Mouse (Mus musculus) MEL (cell line): ENCODE data around the gene Hbb-bs. TPM values are rescaled to one million over a fixed set of nuclear protein-coding genes. Genes with fewer than 3 reads are reported as not detected.

ENCODE experiments used
- DNase-seq: peaks from one replicate; pipeline ENCODE4 v3.0.0; 2011; ENCODE audit warnings: low read depth, low spot score
- H3K27ac ChIP-seq: 2 replicates; pipeline ENCODE4 v1.5.1; 2012; ENCODE audit warnings: low read depth, mild to moderate bottlenecking, control low read depth, low read length, moderate library complexity; ENCODE audit not compliant: control insufficient read depth
- H3K27me3 ChIP-seq, 2 experiments: fragments of 150-350 bp in 1 of 2; sonication (generic) in 1 of 2; 2 replicates each; pipeline ENCODE4 v1.6.1; 2012; ENCODE audit warnings: low read length in 2 of 2, mild to moderate bottlenecking in 2 of 2, improper control_type of control experiment in 1 of 2, moderate library complexity in 1 of 2; ENCODE audit not compliant: insufficient read depth in 2 of 2, control insufficient read depth in 1 of 2
- H3K36me3 ChIP-seq, 2 experiments: 2 replicates each; pipeline ENCODE4 v1.6.1; 2012 to 2014; ENCODE audit warnings: low read length in 2 of 2, improper control_type of control experiment in 1 of 2, inconsistent platforms in 1 of 2, mild to moderate bottlenecking in 1 of 2; ENCODE audit not compliant: insufficient read depth in 2 of 2, control insufficient read depth in 1 of 2
- H3K4me1 ChIP-seq, 2 experiments: fragments of 150-350 bp in 1 of 2; sonication (generic) in 1 of 2; 2 replicates each; pipeline ENCODE4 v1.6.1; 2012; ENCODE audit warnings: low read length in 2 of 2, improper control_type of control experiment in 1 of 2, mild to moderate bottlenecking in 1 of 2; ENCODE audit not compliant: insufficient read depth in 2 of 2, control insufficient read depth in 1 of 2
- H3K4me3 ChIP-seq, 2 experiments: fragments of 150-350 bp in 1 of 2; sonication (generic) in 1 of 2; 2 replicates each; pipeline ENCODE4 v1.5.1; 2012; ENCODE audit warnings: low read depth in 2 of 2, low read length in 2 of 2, mild to moderate bottlenecking in 2 of 2, moderate library complexity in 2 of 2, control low read depth in 1 of 2, improper control_type of control experiment in 1 of 2; ENCODE audit not compliant: control insufficient read depth in 1 of 2, insufficient read depth in 1 of 2
- H3K79me2 ChIP-seq: 2 replicates; pipeline ENCODE4 v1.6.1; 2012; ENCODE audit warnings: mild to moderate bottlenecking, low read length, moderate library complexity; ENCODE audit not compliant: control insufficient read depth, poor library complexity, insufficient read depth
- H3K9ac ChIP-seq: 2 replicates; pipeline ENCODE4 v1.6.1; 2012; ENCODE audit warnings: low read depth, mild to moderate bottlenecking, control low read depth, low read length, moderate library complexity; ENCODE audit not compliant: control insufficient read depth, poor library complexity, severe bottlenecking
- H3K9me3 ChIP-seq: fragments of 150-350 bp; sonication (generic); replicated peaks from 2 replicates; pipeline ENCODE4 v1.6.1; 2012; ENCODE audit warnings: mild to moderate bottlenecking, low read length, improper control_type of control experiment, moderate library complexity; ENCODE audit not compliant: insufficient read depth
- CHD1 ChIP-seq: IDR thresholded peaks from 2 replicates; pipeline ENCODE4 v1.6.1; 2012; ENCODE audit warnings: low read depth, mild to moderate bottlenecking, inconsistent platforms, low read length, improper control_type of control experiment
- CTCF ChIP-seq, 3 experiments: IDR thresholded peaks in 2 of 3; conservative IDR thresholded peaks in 1 of 3; 2 replicates each; pipeline ENCODE4 v1.5.1; 2011 to 2012; ENCODE audit warnings: low read length in 3 of 3, low read depth in 2 of 3, mild to moderate bottlenecking in 2 of 3, improper control_type of control experiment in 1 of 3, inconsistent platforms in 1 of 3, mixed read lengths in 1 of 3, moderate library complexity in 1 of 3; ENCODE audit not compliant: control insufficient read depth in 1 of 3, insufficient read depth in 1 of 3, poor library complexity in 1 of 3, severe bottlenecking in 1 of 3
- ETS1 ChIP-seq: IDR thresholded peaks from 2 replicates; pipeline ENCODE4 v1.6.1; 2012; ENCODE audit warnings: low read depth, mild to moderate bottlenecking, inconsistent platforms, low read length, improper control_type of control experiment, moderate library complexity
- GABPA ChIP-seq: IDR thresholded peaks from 2 replicates; pipeline ENCODE4 v1.6.1; 2012; ENCODE audit warnings: low read depth, mild to moderate bottlenecking, inconsistent platforms, low read length, improper control_type of control experiment, moderate library complexity
- GATA1 ChIP-seq: IDR thresholded peaks from 2 replicates; pipeline ENCODE4 v1.6.1; 2011; ENCODE audit warnings: low read depth, low read length, improper control_type of control experiment
- HCFC1 ChIP-seq: IDR thresholded peaks from 2 replicates; pipeline ENCODE4 v1.6.1; 2012; ENCODE audit warnings: low read depth, mild to moderate bottlenecking, inconsistent platforms, low read length, improper control_type of control experiment, moderate library complexity
- JUND ChIP-seq: IDR thresholded peaks from 2 replicates; pipeline ENCODE4 v1.6.1; 2011; ENCODE audit warnings: low read depth, mild to moderate bottlenecking, improper control_type of control experiment, low read length
- MAFK ChIP-seq: IDR thresholded peaks from 2 replicates; pipeline ENCODE4 v1.6.1; 2011; ENCODE audit warnings: low read depth, mild to moderate bottlenecking, low read length, improper control_type of control experiment, borderline replicate concordance
- MEF2A ChIP-seq: IDR thresholded peaks from 2 replicates; pipeline ENCODE4 v1.6.1; 2014; ENCODE audit warnings: low read depth, mild to moderate bottlenecking, inconsistent platforms, low read length, improper control_type of control experiment; ENCODE audit not compliant: poor library complexity, insufficient replicate concordance, severe bottlenecking; ENCODE audit errors: extremely low read depth
- NELFE ChIP-seq: IDR thresholded peaks from 2 replicates; pipeline ENCODE4 v1.6.1; 2011; ENCODE audit warnings: low read depth, low read length, improper control_type of control experiment
- NRF1 ChIP-seq: IDR thresholded peaks from 2 replicates; pipeline ENCODE4 v1.6.1; 2014; ENCODE audit warnings: low read depth, mild to moderate bottlenecking, inconsistent platforms, low read length, improper control_type of control experiment, moderate library complexity; ENCODE audit not compliant: poor library complexity, insufficient read depth, severe bottlenecking
- POLR2A ChIP-seq, 2 experiments: IDR thresholded peaks; 2 replicates each; pipeline ENCODE4 v1.6.1; 2011 to 2012; ENCODE audit warnings: low read length in 2 of 2, mild to moderate bottlenecking in 2 of 2, control low read depth in 1 of 2, improper control_type of control experiment in 1 of 2, low read depth in 1 of 2, moderate library complexity in 1 of 2; ENCODE audit not compliant: control insufficient read depth in 1 of 2, insufficient read depth in 1 of 2, poor library complexity in 1 of 2
- POLR2AphosphoS2 ChIP-seq: IDR thresholded peaks from 2 replicates; pipeline ENCODE4 v1.6.1; 2011; ENCODE audit warnings: low read length, improper control_type of control experiment
- POLR2AphosphoS5 ChIP-seq: IDR thresholded peaks from 2 replicates; pipeline ENCODE4 v1.6.1; 2012; ENCODE audit warnings: low read depth, borderline replicate concordance, mild to moderate bottlenecking, inconsistent platforms, low read length, moderate library complexity, mixed read lengths
- RCOR1 ChIP-seq: IDR thresholded peaks from 2 replicates; pipeline ENCODE4 v1.6.1; 2012; ENCODE audit warnings: low read depth, mild to moderate bottlenecking, inconsistent platforms, low read length, improper control_type of control experiment
- SIN3A ChIP-seq: IDR thresholded peaks from 2 replicates; pipeline ENCODE4 v1.6.1; 2012; ENCODE audit warnings: low read length, improper control_type of control experiment, inconsistent platforms
- TAL1 ChIP-seq: IDR thresholded peaks from 2 replicates; pipeline ENCODE4 v1.6.1; 2012; ENCODE audit warnings: mild to moderate bottlenecking, inconsistent platforms, low read length, moderate library complexity, mixed read lengths
- UBTF ChIP-seq: IDR thresholded peaks from 2 replicates; pipeline ENCODE4 v1.6.1; 2012; ENCODE audit warnings: low read depth, mild to moderate bottlenecking, inconsistent platforms, low read length, improper control_type of control experiment, moderate library complexity, borderline replicate concordance; ENCODE audit not compliant: insufficient read depth
- USF1 ChIP-seq: IDR thresholded peaks from 2 replicates; pipeline ENCODE4 v1.6.1; 2014; ENCODE audit warnings: low read depth, mild to moderate bottlenecking, inconsistent platforms, low read length, improper control_type of control experiment, moderate library complexity
- ZC3H11A ChIP-seq: IDR thresholded peaks from 2 replicates; pipeline ENCODE4 v1.6.1; 2012; ENCODE audit warnings: low read depth, mild to moderate bottlenecking, inconsistent platforms, low read length, improper control_type of control experiment
- polyA plus RNA-seq, 2 experiments: library from polyadenylated mRNA; stranded (reverse) in 1 of 2; unstranded in 1 of 2; fragments of >175 nt in 1 of 2; fragments of >200 nt in 1 of 2; gene quantifications; 2 replicates each; pipeline versions ENCODE4 v1.2.1 to v1.2.4; 2012; ENCODE audit warnings: low replicate concordance in 2 of 2, low read depth in 1 of 2; ENCODE audit not compliant: insufficient read length in 2 of 2, insufficient read depth in 1 of 2, missing spikeins in 1 of 2
- total RNA-seq: library from RNA; depleted of rRNA; stranded (reverse); fragments of 300-350 nt; gene quantifications from 2 replicates; pipeline ENCODE4 v1.2.3, GENCODE M21; 2012

Hbb-bs gene
- total and polyA plus RNA-seq, 3 experiments = 79.0 to 208 TPM; not detected in 1

GRCm38 (mm10) chr7:103792669-103793388, 35.1 kb downstream of the Hbb-bs start (continued):
- no peak for TF ChIP-seq POLR2AphosphoS5
- peak; percentile 61; the same call in 1 of the 2 replicates for TF ChIP-seq ETS1
- TF ChIP-seq GATA1 = peak; percentile 24; the same call in 1 of the 2 replicates
- no peak for TF ChIP-seq HCFC1
- TF ChIP-seq USF1 = no peak
- TF ChIP-seq JUND = no peak
- no peak for TF ChIP-seq POLR2A (IDR thresholded peaks at IDR 0.05; ENCODE audit: control insufficient read depth in 1 of 2, insufficient read depth in 1 of 2, low read depth in 1 of 2, low read length in 2 of 2, poor library complexity in 1 of 2)
- no peak for TF ChIP-seq NELFE
- no peak for TF ChIP-seq CHD1
- peak; percentile 42 for TF ChIP-seq TAL1
- TF ChIP-seq SIN3A = peak; percentile 60

GRCm38 (mm10) chr7:103791721-103792120, 36.2 kb downstream of the Hbb-bs start, which contains the start of gene Olfr67:
Gene Olfr67, minus strand, starts transcription at chr7:103791821.
- TF ChIP-seq NRF1 (no peak), SIN3A (no peak), ZC3H11A (no peak), USF1 (no peak), RCOR1 (no peak), CTCF (IDR thresholded peaks at IDR 0.05 in 2 of 3, conservative IDR thresholded peaks at IDR 0.05 in 1 of 3; ENCODE audit: control insufficient read depth in 1 of 3, insufficient read depth in 1 of 3, low read depth in 2 of 3, low read length in 3 of 3, poor library complexity in 1 of 3, severe bottlenecking in 1 of 3) (no peak), HCFC1 (no peak), JUND (no peak), MAFK (no peak), ETS1 (no peak), NELFE (no peak), GABPA (no peak), POLR2AphosphoS2 (no peak), MEF2A (no peak), UBTF (no peak)
- Histone ChIP-seq H3K9ac (no peak within 1 kb of the TSS), H3K36me3 (no peaks in the 10 kb centered on the region), H3K27me3 (no peaks in the 10 kb centered on the region), H3K4me1 (no peaks in the 10 kb centered on the region), H3K79me2 (no peaks in the 10 kb centered on the region), H3K9me3 (no peaks in the 10 kb centered on the region), H3K4me3 (no peak within 1 kb of the TSS), H3K27ac (no peak within 1 kb of the TSS)
- DNase-seq = no peak
